Mouse (Mus musculus): ENCODE data around the gene Rpl31. TPM values are rescaled to one million over a fixed set of nuclear protein-coding genes. Genes with fewer than 3 reads are reported as not detected.

Gene Rpl31
- polyA plus RNA-seq, 1 experiment from 2014 or later, result 579 TPM

- peaks cover 23% of the 10 kb centered on the region for H3K4me1 ChIP-seq
- H3K4me2 ChIP-seq, result peak overlapping the region; percentile 76
- H3K36me3 ChIP-seq, result peaks cover 43% of the 10 kb centered on the region
- peak overlapping the region; percentile 97 for H3K9ac ChIP-seq
- WGBS, result under 1% methylated on average over 34 of the region's 34 CpGs
- peak overlapping the region; percentile 94 for H3K27ac ChIP-seq
- H3K9me3 ChIP-seq (replicated peaks), result no peaks in the 10 kb centered on the region
- no peaks in the 10 kb centered on the region for H3K27me3 ChIP-seq
- ATAC-seq (replicated peaks; ENCODE audit: low FRiP score), result peak; percentile 31
- peak overlapping the region; percentile 83 for H3K4me3 ChIP-seq (replicated peaks)
Measured at GRCm38 (mm10) chr1:39368267-39368841, 712 bp downstream of the Rpl31 start.

DNA sequence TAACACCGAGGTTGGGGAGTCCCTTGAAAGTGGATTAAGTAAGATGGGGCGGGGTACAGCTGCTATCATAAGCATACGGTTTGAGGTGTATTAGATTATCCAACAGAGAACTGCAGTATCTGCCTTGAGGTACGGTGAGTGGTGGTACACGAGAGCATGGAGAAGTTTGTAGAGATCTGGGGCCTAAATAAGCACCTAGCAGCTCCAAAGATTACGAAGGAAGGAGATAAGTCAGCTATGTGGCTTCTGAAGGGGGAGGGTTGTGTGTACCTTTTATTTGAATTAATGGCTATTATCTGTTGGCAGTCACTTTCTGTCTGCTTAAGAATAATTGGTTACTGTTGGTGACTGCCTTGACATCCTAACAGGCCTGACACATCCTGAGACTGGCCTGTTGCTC lies 2.8 kb downstream of the Rpl31 start:
- no peak overlapping the region for H3K27ac ChIP-seq
- no peaks in the 10 kb centered on the region for H3K9me3 ChIP-seq (replicated peaks)
- WGBS, result 88% methylated on average over 6 of the region's 6 CpGs
- no peak overlapping the region for H3K4me2 ChIP-seq
- H3K4me3 ChIP-seq (replicated peaks), result no peak overlapping the region
- peaks cover 23% of the 10 kb centered on the region for H3K4me1 ChIP-seq
- H3K36me3 ChIP-seq, result peaks cover 61% of the 10 kb centered on the region
- ATAC-seq (replicated peaks; ENCODE audit: low FRiP score), result no peak
- H3K27me3 ChIP-seq, result no peaks in the 10 kb centered on the region
- H3K9ac ChIP-seq, result no peak overlapping the region

- H3K4me2 ChIP-seq, result no peak overlapping the region
- no peaks in the 10 kb centered on the region for H3K9me3 ChIP-seq (replicated peaks)
- H3K4me1 ChIP-seq, result peaks cover 17% of the 10 kb centered on the region
- H3K36me3 ChIP-seq, result peaks cover 73% of the 10 kb centered on the region
- H3K4me3 ChIP-seq (replicated peaks), result no peak overlapping the region
- no peak overlapping the region for H3K27ac ChIP-seq
- H3K27me3 ChIP-seq, result no peaks in the 10 kb centered on the region
- no peak for ATAC-seq (replicated peaks; ENCODE audit: low FRiP score)
- H3K9ac ChIP-seq, result no peak overlapping the region
- 83% methylated on average over 8 of the region's 8 CpGs for WGBS
Measured at GRCm38 (mm10) chr1:39372220-39372843, 4.7 kb downstream of the Rpl31 start.

DNA sequence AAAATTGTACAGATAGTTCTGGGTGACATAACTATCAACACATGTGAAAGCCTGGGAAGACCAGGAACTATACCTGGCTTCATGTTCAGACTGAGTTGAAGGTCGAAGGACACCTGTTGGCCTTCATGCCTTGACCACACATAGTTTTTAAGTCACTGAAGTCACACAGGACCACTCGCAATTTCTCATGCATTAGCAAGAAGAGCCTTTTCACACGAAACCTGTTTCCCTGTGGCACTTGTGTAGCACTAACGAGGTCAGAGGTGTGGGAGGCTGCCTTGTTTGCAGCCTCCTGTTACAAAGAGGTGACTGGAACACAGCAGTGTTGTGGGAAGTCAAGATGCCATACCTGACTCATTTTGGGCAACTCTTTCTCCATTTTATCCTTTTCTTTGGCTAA lies 5.7 kb downstream of the Rpl31 start:
- WGBS, result 63% methylated on average over 4 of the region's 4 CpGs
- Histone ChIP-seq H3K4me2 (no peak overlapping the region), H3K27ac (no peak overlapping the region), H3K27me3 (no peaks in the 10 kb centered on the region), H3K9me3 (replicated peaks) (no peaks in the 10 kb centered on the region), H3K4me1 (peaks cover 17% of the 10 kb centered on the region), H3K4me3 (replicated peaks) (no peak overlapping the region), H3K36me3 (peaks cover 74% of the 10 kb centered on the region), H3K9ac (no peak overlapping the region)
- no peak for ATAC-seq (replicated peaks; ENCODE audit: low FRiP score)

DNA sequence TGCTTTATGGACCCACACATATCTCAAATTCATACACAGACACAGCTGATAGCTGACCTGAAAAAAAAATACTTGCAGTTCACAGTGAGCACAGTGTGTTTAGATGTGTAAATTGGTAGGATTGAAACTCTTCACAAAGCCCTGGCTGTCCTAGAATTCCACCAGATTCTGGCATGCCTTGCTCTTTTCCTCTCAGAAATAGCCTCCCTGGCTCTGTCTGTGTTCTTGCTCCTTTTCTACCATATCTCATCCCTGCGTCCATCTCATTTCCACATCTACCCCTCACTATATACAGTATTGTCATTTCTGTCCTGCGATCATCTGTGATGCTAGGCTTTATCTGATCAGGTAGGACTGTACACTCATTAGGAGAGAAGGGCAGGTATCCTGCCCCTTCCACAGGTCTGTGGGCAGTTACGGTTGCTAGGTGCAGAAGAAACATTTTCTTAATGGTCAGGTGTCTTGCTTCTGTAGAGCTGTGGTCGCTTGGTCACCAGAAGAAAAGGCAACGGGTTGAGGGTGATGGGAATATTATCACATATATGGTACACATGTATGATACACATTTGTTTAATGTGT lies 6.7 kb downstream of the Rpl31 start:
- H3K27me3 ChIP-seq, result no peaks in the 10 kb centered on the region
- 86% methylated on average over 5 of the region's 5 CpGs for whole genome bisulfite sequencing
- H3K27ac ChIP-seq, result no peak overlapping the region
- H3K9ac ChIP-seq, result no peak overlapping the region
- no peak overlapping the region for H3K4me2 ChIP-seq
- peaks cover 71% of the 10 kb centered on the region for H3K36me3 ChIP-seq
- H3K4me1 ChIP-seq, result peaks cover 10% of the 10 kb centered on the region
- no peaks in the 10 kb centered on the region for H3K9me3 ChIP-seq (replicated peaks)
- H3K4me3 ChIP-seq (replicated peaks), result no peak overlapping the region
- ATAC-seq (replicated peaks; ENCODE audit: low FRiP score), result no peak

- H3K9ac ChIP-seq, result no peak overlapping the region
- H3K27me3 ChIP-seq, result no peaks in the 10 kb centered on the region
- H3K4me1 ChIP-seq, result peaks cover 3% of the 10 kb centered on the region; the same call in 1 of the 2 replicates
- no peak overlapping the region for H3K27ac ChIP-seq
- H3K9me3 ChIP-seq (replicated peaks), result no peaks in the 10 kb centered on the region
- H3K36me3 ChIP-seq, result peaks cover 53% of the 10 kb centered on the region
- WGBS, result 91% methylated on average over 7 of the region's 7 CpGs
- H3K4me3 ChIP-seq (replicated peaks), result no peak overlapping the region
- H3K4me2 ChIP-seq, result no peak overlapping the region
- ATAC-seq (replicated peaks; ENCODE audit: low FRiP score), result no peak
Measured at GRCm38 (mm10) chr1:39376121-39376520, 8.5 kb downstream of the Rpl31 start.

- H3K9ac ChIP-seq, result no peak overlapping the region
- ATAC-seq (replicated peaks; ENCODE audit: low FRiP score), result no peak
Measured at GRCm38 (mm10) chr1:39376726-39377240, 9.1 kb downstream of the Rpl31 start.

DNA sequence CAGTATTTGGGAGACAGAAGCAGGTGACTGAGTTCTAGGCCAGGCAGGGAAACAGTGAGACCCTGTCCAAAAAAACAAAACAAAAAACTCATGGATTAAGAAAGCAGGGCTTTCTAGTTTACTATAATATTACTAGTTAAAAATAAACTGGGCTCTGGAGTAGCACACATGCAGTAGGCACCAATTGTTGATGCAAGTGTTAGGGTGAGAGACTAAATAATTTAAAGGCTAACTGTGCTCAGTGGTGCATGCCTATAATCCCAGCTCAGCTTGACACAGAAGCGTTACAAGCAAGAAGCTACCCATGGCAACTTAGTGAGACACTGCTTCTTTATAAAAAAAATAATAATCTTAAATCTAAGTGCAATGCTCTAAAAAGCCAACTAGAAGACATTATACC lies 10.9 kb downstream of the Rpl31 start:
- Histone ChIP-seq H3K9me3 (replicated peaks) (no peaks in the 10 kb centered on the region), H3K9ac (no peak overlapping the region), H3K4me2 (no peak overlapping the region), H3K4me3 (replicated peaks) (no peak overlapping the region), H3K27me3 (no peaks in the 10 kb centered on the region), H3K36me3 (peaks cover 29% of the 10 kb centered on the region), H3K27ac (0 out of 2 replicates have a peak overlapping the region, but pooled peaks have one; percentile 54), H3K4me1 (peaks cover 3% of the 10 kb centered on the region; the same call in 1 of the 2 replicates)
- 51% methylated on average over 1 of the region's 1 CpGs for WGBS
- ATAC-seq (replicated peaks; ENCODE audit: low FRiP score), result peak; percentile 66; the same call in 1 of the 2 replicates

More at GRCm38 (mm10) chr1:39376726-39377240, 9.1 kb downstream of the Rpl31 start:
- Histone ChIP-seq H3K36me3 (peaks cover 47% of the 10 kb centered on the region), H3K4me1 (peaks cover 3% of the 10 kb centered on the region; the same call in 1 of the 2 replicates), H3K27me3 (no peaks in the 10 kb centered on the region), H3K4me3 (replicated peaks) (no peak overlapping the region), H3K9me3 (replicated peaks) (no peaks in the 10 kb centered on the region), H3K4me2 (no peak overlapping the region), H3K27ac (no peak overlapping the region)
- WGBS, result 96% methylated on average over 9 of the region's 9 CpGs

GRCm38 (mm10) chr1:39379021-39379420 lies 11.4 kb downstream of the Rpl31 start:
- WGBS, result 66% methylated on average over 5 of the region's 5 CpGs
- peak; percentile 68 for ATAC-seq (replicated peaks; ENCODE audit: low FRiP score)

GRCm38 (mm10) chr1:39381017-39381416 lies 13.4 kb downstream of the Rpl31 start:
- H3K4me2 ChIP-seq, result no peak overlapping the region

More at GRCm38 (mm10) chr1:39379021-39379420, 11.4 kb downstream of the Rpl31 start:
- H3K27ac ChIP-seq, result peak overlapping the region; percentile 10; the same call in 1 of the 2 replicates
- H3K4me2 ChIP-seq, result no peak overlapping the region
- H3K27me3 ChIP-seq, result no peaks in the 10 kb centered on the region
- no peaks in the 10 kb centered on the region for H3K9me3 ChIP-seq (replicated peaks)
- H3K4me1 ChIP-seq, result peaks cover 3% of the 10 kb centered on the region; the same call in 1 of the 2 replicates
- H3K4me3 ChIP-seq (replicated peaks), result no peak overlapping the region
- H3K36me3 ChIP-seq, result peaks cover 24% of the 10 kb centered on the region
- no peak overlapping the region for H3K9ac ChIP-seq

GRCm38 (mm10) chr1:39384914-39385313 lies 17.3 kb downstream of the Rpl31 start:
- H3K9me3 ChIP-seq (replicated peaks), result no peaks in the 10 kb centered on the region
- H3K27ac ChIP-seq, result no peak overlapping the region
- H3K4me1 ChIP-seq, result peaks cover under 1% of the 10 kb centered on the region; the same call in 1 of the 2 replicates
- no peaks in the 10 kb centered on the region for H3K27me3 ChIP-seq
- H3K4me3 ChIP-seq (replicated peaks), result no peak overlapping the region
- H3K36me3 ChIP-seq, result peaks cover 2% of the 10 kb centered on the region; the same call in 1 of the 2 replicates
- no peak overlapping the region for H3K9ac ChIP-seq
- 60% methylated on average over 9 of the region's 9 CpGs for WGBS
- ATAC-seq (replicated peaks; ENCODE audit: low FRiP score), result no peak
- no peak overlapping the region for H3K4me2 ChIP-seq

More at GRCm38 (mm10) chr1:39381017-39381416, 13.4 kb downstream of the Rpl31 start:
- 87% methylated on average over 9 of the region's 9 CpGs for WGBS
- Histone ChIP-seq H3K9ac (no peak overlapping the region), H3K4me3 (replicated peaks) (no peak overlapping the region), H3K27me3 (no peaks in the 10 kb centered on the region), H3K27ac (no peak overlapping the region), H3K36me3 (peaks cover 15% of the 10 kb centered on the region; the same call in 1 of the 2 replicates), H3K9me3 (replicated peaks) (no peaks in the 10 kb centered on the region), H3K4me1 (peaks cover 3% of the 10 kb centered on the region; the same call in 1 of the 2 replicates)
- ATAC-seq (replicated peaks; ENCODE audit: low FRiP score), result no peak

GRCm38 (mm10) chr1:39386456-39386855 lies 18.8 kb downstream of the Rpl31 start:
- 71% methylated on average over 3 of the region's 3 CpGs for WGBS
- Histone ChIP-seq H3K4me1 (no peaks in the 10 kb centered on the region), H3K9ac (no peak overlapping the region), H3K27me3 (no peaks in the 10 kb centered on the region), H3K9me3 (replicated peaks) (no peaks in the 10 kb centered on the region), H3K27ac (no peak overlapping the region), H3K36me3 (peaks cover 2% of the 10 kb centered on the region; the same call in 1 of the 2 replicates), H3K4me2 (no peak overlapping the region), H3K4me3 (replicated peaks) (no peak overlapping the region)
- no peak for ATAC-seq (replicated peaks; ENCODE audit: low FRiP score)

All from kidney, embryonic 15.5 days (tissue).